Mouse (Mus musculus) neural tube, embryonic 11.5 days (tissue): ENCODE results near the gene Astn1. TPM values are rescaled to one million over a fixed set of nuclear protein-coding genes. Genes with fewer than 3 reads are reported as not detected.

Experiments used
- ATAC-seq: fragments of 200-750 bp; cut with Nextera tagmentation; 2 replicates; pipeline ENCODE4 v1.8.0; 2017; ENCODE audit warnings: moderate number of reproducible peaks, mild to moderate bottlenecking, moderate TSS enrichment, moderate library complexity; ENCODE audit not compliant: insufficient read depth, low FRiP score, low TSS enrichment
- DNase-seq: peaks from one replicate; pipeline ENCODE4 v3.0.0-alpha.2; 2015; ENCODE audit warnings: low spot score
- H3K27ac ChIP-seq: fragments of 300-500 bp; sonication (generic); 2 replicates; pipeline ENCODE4 v1.5.1; 2014; ENCODE audit warnings: low read depth, mild to moderate bottlenecking, low read length
- H3K27me3 ChIP-seq: fragments of 300-500 bp; sonication (generic); 2 replicates; pipeline ENCODE4 v1.6.1; 2014; ENCODE audit warnings: mild to moderate bottlenecking, low read length, mixed read lengths; ENCODE audit not compliant: control insufficient read depth, insufficient read depth
- H3K36me3 ChIP-seq: fragments of 300-500 bp; sonication (generic); 2 replicates; pipeline ENCODE4 v1.6.1; 2014; ENCODE audit warnings: mild to moderate bottlenecking, low read length, moderate library complexity, mixed read lengths; ENCODE audit not compliant: control insufficient read depth, insufficient read depth
- H3K4me1 ChIP-seq: fragments of 300-500 bp; sonication (generic); 2 replicates; pipeline ENCODE4 v1.6.1; 2014; ENCODE audit warnings: low read length, mixed read lengths; ENCODE audit not compliant: control insufficient read depth, insufficient read depth
- H3K4me2 ChIP-seq: fragments of 300-500 bp; sonication (generic); 2 replicates; pipeline ENCODE4 v1.6.1; 2014; ENCODE audit warnings: low read depth, mild to moderate bottlenecking, moderate library complexity
- H3K4me3 ChIP-seq: fragments of 300-500 bp; sonication (generic); 2 replicates; pipeline ENCODE4 v1.5.1; 2014; ENCODE audit warnings: low read depth, low read length
- H3K9ac ChIP-seq: fragments of 300-500 bp; sonication (generic); 2 replicates; pipeline ENCODE4 v1.6.1; 2014; ENCODE audit warnings: mild to moderate bottlenecking, low read length
- H3K9me3 ChIP-seq: fragments of 300-500 bp; sonication (generic); 2 replicates; pipeline ENCODE4 v1.6.1; 2016; ENCODE audit warnings: low read length; ENCODE audit not compliant: control insufficient read depth
- WGBS: fragments of 180-500 bp; shearing (Covaris S2); extraction: QIAGEN DNeasy Blood & Tissue Kit; methylation state at CpG from one replicate; pipeline ENCODE4 v1.1.7; 2014; 5-methylcytosine and 5-hydroxymethylcytosine counted together
- polyA plus RNA-seq: library from polyadenylated mRNA; unstranded; fragments of >200 nt; fragmentation: Nextera tagmentation; extraction: Ambion mirVana; gene quantifications from 2 replicates; pipeline ENCODE4 v1.2.1, GENCODE M21; 2014

Gene Astn1
- polyA plus RNA-seq, 1 experiment from 2014 or later, result 15.8 TPM

GRCm38 (mm10) chr1:158400898-158401297, 38.8 kb downstream of the Astn1 start:
- no peaks in the 10 kb centered on the region for H3K36me3 ChIP-seq
- no peaks in the 10 kb centered on the region for H3K27me3 ChIP-seq
- WGBS, result 74% methylated on average over 2 of the region's 2 CpGs
- H3K4me3 ChIP-seq, result no peak overlapping the region
- H3K9me3 ChIP-seq, result no peaks in the 10 kb centered on the region
- H3K9ac ChIP-seq, result no peak overlapping the region
- H3K27ac ChIP-seq, result no peak overlapping the region
- ATAC-seq (no peak), DNase-seq (no peak)
- H3K4me2 ChIP-seq, result no peak overlapping the region
- no peaks in the 10 kb centered on the region for H3K4me1 ChIP-seq

- H3K36me3 ChIP-seq, result no peaks in the 10 kb centered on the region
- ATAC-seq, result no peak
- H3K27ac ChIP-seq, result no peak overlapping the region
- H3K4me1 ChIP-seq, result no peaks in the 10 kb centered on the region
- no peak for DNase-seq
- no peak overlapping the region for H3K4me3 ChIP-seq
- H3K9me3 ChIP-seq, result no peaks in the 10 kb centered on the region
- WGBS, result 74% methylated on average over 10 of the region's 10 CpGs
- H3K27me3 ChIP-seq, result no peaks in the 10 kb centered on the region
- no peak overlapping the region for H3K9ac ChIP-seq
- no peak overlapping the region for H3K4me2 ChIP-seq
Observed at GRCm38 (mm10) chr1:158405899-158406769, 44.1 kb downstream of the Astn1 start.

GRCm38 (mm10) chr1:158408124-158408523, 46.1 kb downstream of the Astn1 start:
- Histone ChIP-seq H3K4me3 (no peak overlapping the region), H3K4me1 (no peaks in the 10 kb centered on the region), H3K4me2 (no peak overlapping the region), H3K27ac (no peak overlapping the region), H3K36me3 (no peaks in the 10 kb centered on the region), H3K27me3 (no peaks in the 10 kb centered on the region), H3K9ac (no peak overlapping the region), H3K9me3 (no peaks in the 10 kb centered on the region)
- no peak for DNase-seq
- WGBS, result 78% methylated on average over 2 of the region's 2 CpGs
- ATAC-seq, result no peak

- Histone ChIP-seq H3K9ac (no peak overlapping the region), H3K4me3 (no peak overlapping the region), H3K36me3 (no peaks in the 10 kb centered on the region), H3K9me3 (no peaks in the 10 kb centered on the region), H3K4me1 (no peaks in the 10 kb centered on the region), H3K27ac (no peak overlapping the region), H3K27me3 (no peaks in the 10 kb centered on the region), H3K4me2 (no peak overlapping the region)
- DNase-seq, result no peak
- WGBS, result 69% methylated on average over 3 of the region's 3 CpGs
- ATAC-seq, result no peak
Observed at GRCm38 (mm10) chr1:158411146-158411545, 49.1 kb downstream of the Astn1 start.

- H3K27ac ChIP-seq, result no peak overlapping the region
- no peak for DNase-seq
- H3K4me1 ChIP-seq, result no peaks in the 10 kb centered on the region
- no peak overlapping the region for H3K4me2 ChIP-seq
- H3K9me3 ChIP-seq, result no peaks in the 10 kb centered on the region
- WGBS, result 81% methylated on average over 2 of the region's 2 CpGs
- no peaks in the 10 kb centered on the region for H3K27me3 ChIP-seq
- no peaks in the 10 kb centered on the region for H3K36me3 ChIP-seq
- no peak overlapping the region for H3K9ac ChIP-seq
- no peak for ATAC-seq
- no peak overlapping the region for H3K4me3 ChIP-seq
Observed at GRCm38 (mm10) chr1:158414198-158414597, 52.1 kb downstream of the Astn1 start.

- H3K9ac ChIP-seq, result no peak overlapping the region
- H3K36me3 ChIP-seq, result no peaks in the 10 kb centered on the region
- H3K27me3 ChIP-seq, result no peaks in the 10 kb centered on the region
- no peaks in the 10 kb centered on the region for H3K9me3 ChIP-seq
- H3K27ac ChIP-seq, result no peak overlapping the region
- no peaks in the 10 kb centered on the region for H3K4me1 ChIP-seq
- WGBS, result 84% methylated on average over 8 of the region's 8 CpGs
- no peak overlapping the region for H3K4me2 ChIP-seq
- no peak for DNase-seq
- H3K4me3 ChIP-seq, result no peak overlapping the region
- no peak for ATAC-seq
Observed at GRCm38 (mm10) chr1:158421451-158421850, 59.4 kb downstream of the Astn1 start.

DNA sequence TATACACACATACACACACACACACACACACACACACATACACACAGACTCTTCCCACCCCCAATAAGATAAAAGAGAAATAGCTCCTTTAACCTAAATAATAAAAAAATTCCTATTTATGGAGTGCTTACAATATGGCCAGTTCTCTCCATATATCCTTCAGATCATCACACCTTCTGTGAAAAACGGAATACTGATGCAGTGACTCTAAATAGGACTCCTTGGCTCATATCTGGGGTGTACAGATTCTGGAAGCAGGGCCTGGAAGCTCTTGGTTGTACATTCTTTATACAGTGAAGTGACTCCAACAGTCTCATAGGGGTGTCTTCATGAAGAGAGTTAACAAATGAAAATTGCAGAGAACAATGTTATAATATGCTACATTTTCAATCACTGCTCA, 60.7 kb downstream of the Astn1 start:
- Histone ChIP-seq H3K4me1 (no peaks in the 10 kb centered on the region), H3K4me2 (no peak overlapping the region)

GRCm38 (mm10) chr1:158446071-158446470, 84.0 kb downstream of the Astn1 start:
- no peak for DNase-seq
- H3K27me3 ChIP-seq, result no peaks in the 10 kb centered on the region
- H3K27ac ChIP-seq, result no peak overlapping the region
- no peaks in the 10 kb centered on the region for H3K4me1 ChIP-seq
- no peaks in the 10 kb centered on the region for H3K36me3 ChIP-seq
- no peak overlapping the region for H3K4me2 ChIP-seq
- no peaks in the 10 kb centered on the region for H3K9me3 ChIP-seq
- no peak for ATAC-seq
- 89% methylated on average over 1 of the region's 1 CpGs for WGBS
- no peak overlapping the region for H3K4me3 ChIP-seq
- H3K9ac ChIP-seq, result no peak overlapping the region

More for the DNA sequence above, 60.7 kb downstream of the Astn1 start:
- Histone ChIP-seq H3K4me3 (no peak overlapping the region), H3K27me3 (no peaks in the 10 kb centered on the region), H3K36me3 (no peaks in the 10 kb centered on the region), H3K27ac (no peak overlapping the region), H3K9me3 (no peaks in the 10 kb centered on the region), H3K9ac (no peak overlapping the region)
- ATAC-seq (no peak), DNase-seq (no peak)
- WGBS, result 74% methylated on average over 1 of the region's 1 CpGs

DNA sequence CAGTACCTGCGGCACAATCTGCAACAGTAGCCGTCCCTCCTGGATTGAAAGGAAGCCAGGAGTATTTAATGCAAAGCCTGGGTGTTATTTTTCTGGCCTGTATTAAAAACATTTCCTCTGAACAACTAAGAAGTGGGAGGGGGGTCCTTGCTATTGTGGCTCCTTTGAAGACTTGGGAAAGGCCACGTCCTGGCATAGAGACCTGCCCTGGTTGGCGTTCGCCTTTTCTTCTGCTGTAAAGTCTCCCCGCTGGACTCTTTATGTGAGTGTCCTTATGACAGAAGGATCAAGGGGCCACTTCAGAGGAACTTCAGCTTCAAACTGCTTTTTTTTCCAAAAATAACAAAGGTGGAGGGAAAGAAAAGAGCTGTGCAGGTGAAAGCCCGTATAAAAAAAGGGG, 85.9 kb downstream of the Astn1 start:
- H3K4me3 ChIP-seq, result no peak overlapping the region
- no peak overlapping the region for H3K9ac ChIP-seq
- 82% methylated on average over 7 of the region's 7 CpGs for WGBS
- no peak overlapping the region for H3K4me2 ChIP-seq
- no peaks in the 10 kb centered on the region for H3K36me3 ChIP-seq
- no peaks in the 10 kb centered on the region for H3K4me1 ChIP-seq
- DNase-seq (no peak), ATAC-seq (no peak)
- H3K27me3 ChIP-seq, result no peaks in the 10 kb centered on the region
- no peak overlapping the region for H3K27ac ChIP-seq
- H3K9me3 ChIP-seq, result no peaks in the 10 kb centered on the region
